Mouse (Mus musculus): ENCODE results near the gene Mapk8.

GRCm38 (mm10) chr14:33362807-33363206 lies 84.2 kb downstream of the Mapk8 start:
- TF ChIP-seq POLR2A (IDR thresholded peaks at IDR 0.05; ENCODE audit: borderline replicate concordance, control insufficient read depth, low read depth, low read length), result no peak
- TF ChIP-seq CTCF (IDR thresholded peaks at IDR 0.05; ENCODE audit: control insufficient read depth, insufficient read depth, low read length), result no peak
